Mouse (Mus musculus) C2C12 (cell line): ENCODE data around the gene Crb3. TPM values are rescaled to one million over a fixed set of nuclear protein-coding genes. Genes with fewer than 3 reads are reported as not detected.
A peak's percentile ranks its signal among the peaks of the same experiment; 100 is the strongest.

Experiments
- H3K27me3 ChIP-seq: one replicate; pipeline ENCODE4 v1.6.1; 2011; ENCODE audit not compliant: control insufficient read depth, insufficient read depth, insufficient read length
- H3K36me3 ChIP-seq: one replicate; pipeline ENCODE4 v1.6.1; 2011; ENCODE audit not compliant: control insufficient read depth, insufficient read depth
- H3K4me3 ChIP-seq: one replicate; pipeline ENCODE4 v1.5.1; 2011; ENCODE audit warnings: mild to moderate bottlenecking, control low read depth; ENCODE audit not compliant: poor library complexity, insufficient read depth, severe bottlenecking
- H3K79me2 ChIP-seq: one replicate; pipeline ENCODE4 v1.6.1; 2011; ENCODE audit not compliant: control insufficient read depth, insufficient read depth
- H3K79me3 ChIP-seq: one replicate; pipeline ENCODE4 v1.6.1; 2011; ENCODE audit warnings: low read depth, control low read depth
- H3ac ChIP-seq: one replicate; pipeline ENCODE3; 2011; ENCODE audit warnings: low read depth; ENCODE audit not compliant: control insufficient read depth, insufficient read length
- CEBPB ChIP-seq: IDR thresholded peaks from one replicate; pipeline ENCODE4 v1.6.1; 2011; ENCODE audit warnings: low read depth, mild to moderate bottlenecking, control low read depth, moderate library complexity
- CTCF ChIP-seq: IDR thresholded peaks from one replicate; pipeline ENCODE4 v1.5.1; 2011; ENCODE audit not compliant: control insufficient read depth, insufficient read depth, insufficient read length
- FOSL1 ChIP-seq: IDR thresholded peaks from one replicate; pipeline ENCODE4 v1.8.0; 2011; ENCODE audit warnings: mild to moderate bottlenecking, low read length; ENCODE audit not compliant: poor library complexity, insufficient read depth, severe bottlenecking
- MAX ChIP-seq: IDR thresholded peaks from one replicate; pipeline ENCODE4 v1.6.1; 2011; ENCODE audit warnings: mild to moderate bottlenecking, control low read depth
- MYOD1 ChIP-seq: IDR thresholded peaks from one replicate; pipeline ENCODE4 v1.6.1; 2011; ENCODE audit warnings: low read depth; ENCODE audit not compliant: control insufficient read depth, insufficient read length
- MYOG ChIP-seq: IDR thresholded peaks from one replicate; pipeline ENCODE4 v1.6.1; 2011; ENCODE audit not compliant: control insufficient read depth, insufficient read length; ENCODE audit errors: extremely low read depth
- USF1 ChIP-seq: IDR thresholded peaks from one replicate; pipeline ENCODE4 v1.6.1; 2011; ENCODE audit warnings: low read depth, mild to moderate bottlenecking, control low read depth, moderate library complexity
- polyA plus RNA-seq: library from polyadenylated mRNA; unstranded; fragments of >200 nt; fragmentation: generic; extraction: Trizol; gene quantifications from one replicate; pipeline ENCODE4 v1.2.1, GENCODE M21; 2012; ENCODE audit warnings: missing spikeins

Gene Crb3
- polyA plus RNA-seq, 1 experiment, result not detected

GRCm38 (mm10) chr17:57098321-57098720 lies 39.4 kb downstream of the Crb3 start:
- TF ChIP-seq CTCF (no peak), MAX (no peak), USF1 (no peak), CEBPB (no peak), MYOG (no peak), MYOD1 (no peak), FOSL1 (no peak)

DNA sequence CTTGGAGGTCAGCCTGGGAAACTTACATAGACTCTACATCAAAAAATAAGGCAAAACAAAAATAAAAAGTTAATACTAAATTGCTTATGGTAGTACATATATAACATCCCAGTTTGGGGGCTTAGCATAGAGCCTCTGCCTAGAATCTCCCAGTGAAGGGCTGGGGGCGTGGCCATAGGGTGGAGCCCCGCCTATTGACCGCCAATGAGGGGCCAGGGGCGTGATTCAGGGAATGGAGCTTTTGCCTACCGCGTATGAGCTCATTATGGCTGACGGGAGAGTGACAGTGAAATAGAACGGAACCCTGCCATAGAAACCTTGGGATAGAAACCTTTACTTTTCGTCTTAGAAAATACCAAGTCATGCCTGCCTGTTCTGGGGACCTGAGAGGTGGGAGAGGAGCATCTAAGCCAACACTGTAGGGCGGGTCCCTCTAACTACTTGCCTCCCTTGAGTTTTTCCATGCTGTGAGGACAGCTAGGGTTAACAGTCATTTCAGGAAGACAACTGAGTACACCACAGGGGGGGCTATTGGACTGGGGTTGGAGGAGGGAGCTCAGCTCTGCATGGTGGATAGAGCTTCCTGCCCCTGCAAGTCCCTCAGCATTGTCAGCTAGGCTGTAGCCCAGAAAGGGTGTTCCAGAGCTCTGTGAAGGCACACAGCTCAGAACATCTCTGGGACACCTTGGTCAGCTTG lies 40.9 kb downstream of the Crb3 start:
- no peaks in the 10 kb centered on the region for H3K36me3 ChIP-seq
- no peaks in the 10 kb centered on the region for H3K79me3 ChIP-seq

More at GRCm38 (mm10) chr17:57098321-57098720, 39.4 kb downstream of the Crb3 start:
- Histone ChIP-seq H3K79me2 (no peaks in the 10 kb centered on the region), H3K27me3 (no peaks in the 10 kb centered on the region), H3K4me3 (no peak overlapping the region), H3K79me3 (no peaks in the 10 kb centered on the region), H3K36me3 (no peaks in the 10 kb centered on the region), H3ac (no peak overlapping the region)

DNA sequence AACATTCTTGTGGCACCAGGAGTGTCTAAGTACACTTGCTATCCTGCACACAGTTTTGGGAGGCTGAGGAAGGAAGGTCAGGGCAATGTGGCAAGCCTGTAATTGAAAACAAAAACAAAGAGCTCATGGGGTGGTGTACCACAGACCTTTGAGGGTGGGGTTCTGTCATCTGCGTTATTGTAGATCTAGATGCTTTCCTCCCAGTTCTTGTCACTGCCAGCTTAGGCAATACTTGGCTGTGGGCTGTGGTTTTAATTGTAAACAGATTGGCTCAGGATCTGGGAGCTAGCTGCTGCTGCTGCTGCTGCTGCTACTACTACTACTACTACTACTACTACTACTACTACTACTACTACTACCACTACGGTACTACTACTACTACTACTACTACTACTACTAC lies 43.4 kb downstream of the Crb3 start:
- Histone ChIP-seq H3K79me3 (peaks cover 8% of the 10 kb centered on the region), H3K36me3 (no peaks in the 10 kb centered on the region), H3K79me2 (peaks cover 19% of the 10 kb centered on the region), H3ac (no peak overlapping the region), H3K27me3 (no peaks in the 10 kb centered on the region), H3K4me3 (no peak overlapping the region)
- TF ChIP-seq USF1 (no peak), CTCF (no peak), CEBPB (no peak), MYOD1 (no peak), MAX (no peak), FOSL1 (no peak), MYOG (no peak)

More for the DNA sequence above, 40.9 kb downstream of the Crb3 start:
- H3ac ChIP-seq, result no peak overlapping the region
- no peak overlapping the region for H3K4me3 ChIP-seq
- TF ChIP-seq MAX, result no peak
- TF ChIP-seq MYOD1, result no peak
- no peak for TF ChIP-seq USF1
- no peak for TF ChIP-seq CEBPB
- no peak for TF ChIP-seq MYOG
- TF ChIP-seq FOSL1, result no peak
- TF ChIP-seq CTCF, result no peak
- H3K27me3 ChIP-seq, result no peaks in the 10 kb centered on the region
- no peaks in the 10 kb centered on the region for H3K79me2 ChIP-seq

GRCm38 (mm10) chr17:57104496-57104895 lies 45.6 kb downstream of the Crb3 start:
- peaks cover 21% of the 10 kb centered on the region for H3K79me2 ChIP-seq
- TF ChIP-seq MYOG (no peak), CTCF (no peak), MYOD1 (no peak), MAX (no peak), FOSL1 (no peak), USF1 (no peak)
- H3K27me3 ChIP-seq, result no peaks in the 10 kb centered on the region
- no peaks in the 10 kb centered on the region for H3K36me3 ChIP-seq
- H3K79me3 ChIP-seq, result peaks cover 8% of the 10 kb centered on the region
- no peak overlapping the region for H3K4me3 ChIP-seq
- no peak overlapping the region for H3ac ChIP-seq

DNA sequence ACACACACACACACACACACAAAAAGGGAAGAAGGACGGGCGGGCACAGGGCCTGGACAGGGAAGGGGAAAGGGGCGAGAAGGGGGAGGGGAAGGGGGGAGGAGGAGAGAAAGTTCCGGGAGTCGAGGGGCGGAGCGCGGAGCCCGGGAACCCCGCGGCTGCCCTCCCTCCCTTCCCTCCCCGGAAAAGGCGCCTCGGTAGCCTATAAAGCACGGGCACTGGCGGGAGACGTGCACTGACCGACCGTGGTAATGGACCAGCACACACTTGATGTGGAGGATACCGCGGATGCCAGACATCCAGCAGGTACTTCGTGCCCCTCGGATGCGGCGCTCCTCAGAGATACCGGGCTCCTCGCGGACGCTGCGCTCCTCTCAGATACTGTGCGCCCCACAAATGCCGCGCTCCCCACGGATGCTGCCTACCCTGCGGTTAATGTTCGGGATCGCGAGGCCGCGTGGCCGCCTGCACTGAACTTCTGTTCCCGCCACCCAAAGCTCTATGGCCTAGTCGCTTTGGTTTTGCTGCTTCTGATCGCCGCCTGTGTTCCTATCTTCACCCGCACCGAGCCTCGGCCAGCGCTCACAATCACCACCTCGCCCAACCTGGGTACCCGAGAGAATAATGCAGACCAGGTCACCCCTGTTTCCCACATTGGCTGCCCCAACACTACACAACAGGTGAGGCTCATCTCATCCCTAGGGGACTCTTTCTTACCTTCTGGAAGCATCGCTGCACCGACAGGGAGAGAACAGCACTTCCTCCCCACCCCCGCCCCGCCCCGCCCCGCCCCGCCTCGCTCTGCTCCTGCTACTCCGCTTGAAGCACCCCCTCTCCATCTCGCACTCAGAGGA lies 46.5 kb downstream of the Crb3 start, which contains the start of gene Tnfsf9:
Tnfsf9 (plus strand) TSS at position 145 of the 854 bp plus-strand sequence.
- Histone ChIP-seq H3K4me3 (peak within 1 kb of the TSS; percentile 65), H3K79me3 (peaks cover 8% of the 10 kb centered on the region), H3K36me3 (no peaks in the 10 kb centered on the region), H3K79me2 (peaks cover 21% of the 10 kb centered on the region), H3ac (peak within 1 kb of the TSS; percentile 83), H3K27me3 (no peaks in the 10 kb centered on the region)
- TF ChIP-seq USF1 (no peak), MYOG (no peak), CEBPB (no peak), MYOD1 (no peak), MAX (no peak), FOSL1 (no peak), CTCF (no peak)
